Mouse (Mus musculus) bone marrow macrophage, adult 2 months (primary cell): ENCODE measurements around the gene Map2k1.

Source experiments
- CTCF ChIP-seq: IDR thresholded peaks from 2 replicates; pipeline ENCODE4 v1.5.1; 2012; ENCODE audit warnings: low read depth, mild to moderate bottlenecking, low read length, moderate library complexity
- POLR2A ChIP-seq: IDR thresholded peaks from 2 replicates; pipeline ENCODE4 v1.6.1; 2012; ENCODE audit warnings: mild to moderate bottlenecking, low read depth, low read length, borderline replicate concordance

DNA sequence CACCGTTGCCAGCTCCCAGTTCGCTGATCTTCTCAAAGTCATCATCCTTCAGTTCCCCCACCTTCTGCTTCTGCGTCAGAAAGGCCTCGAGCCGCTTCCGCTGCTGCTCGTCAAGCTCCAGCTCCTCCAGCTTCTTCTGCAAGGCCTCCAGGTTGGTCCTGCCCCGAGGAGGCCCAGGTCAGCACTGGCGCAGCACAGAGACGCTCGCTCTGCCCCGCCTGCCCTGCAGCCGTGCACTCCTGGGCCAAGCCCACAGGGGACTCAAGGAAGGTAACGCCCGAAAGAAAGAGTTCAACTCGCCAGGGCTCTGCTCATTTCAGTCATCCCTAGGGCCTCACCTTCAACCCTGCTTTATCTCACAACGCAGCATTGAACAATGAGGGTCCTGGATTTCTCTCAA is 39.0 kb downstream of the Map2k1 start:
- TF ChIP-seq POLR2A, result no peak
- TF ChIP-seq CTCF, result no peak
